Mouse (Mus musculus): ENCODE results near the gene Gp6.
"Not testable (repeated sequence)": the region's sequence is repeated elsewhere in the genome, so short reads cannot be mapped to it uniquely, and the experiment has no call there.

Gene Gp6

DNA sequence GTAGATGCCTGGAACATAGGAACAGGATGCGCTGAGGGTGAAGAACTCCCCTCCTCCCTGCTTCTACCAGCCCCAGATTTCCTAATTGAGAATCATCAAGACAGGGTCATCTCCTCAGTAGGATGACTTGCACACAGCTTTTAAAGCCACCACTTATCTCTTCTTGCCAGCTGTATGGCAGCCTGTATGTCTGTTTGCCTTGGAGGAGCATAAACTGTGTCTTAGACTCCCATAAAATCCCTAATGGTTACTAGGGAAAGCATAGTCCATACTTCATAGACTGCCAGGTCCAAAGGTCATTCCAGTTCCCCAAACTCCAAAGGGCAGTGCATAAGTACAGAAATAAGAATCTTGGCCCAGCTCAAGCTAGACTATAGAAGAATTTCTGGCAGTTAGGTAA is at the start of gene Gp6:
TSS of gene Gp6 (minus strand) at position 15 of the 400 bp plus-strand sequence.
- in situ Hi-C loops (cut with MboI; ENCODE audit: low pct_unique_long_range_greater_than_20kb in 1 of 2, low sequenced_read_pairs in 2 of 2, unreplicated experiment in 1 of 2), result loop anchor here in 1 of 2 experiments (10.0 kb wide), 1 partner anchor 63 kb away; the partner anchor contains the start of gene Ncr1

DNA sequence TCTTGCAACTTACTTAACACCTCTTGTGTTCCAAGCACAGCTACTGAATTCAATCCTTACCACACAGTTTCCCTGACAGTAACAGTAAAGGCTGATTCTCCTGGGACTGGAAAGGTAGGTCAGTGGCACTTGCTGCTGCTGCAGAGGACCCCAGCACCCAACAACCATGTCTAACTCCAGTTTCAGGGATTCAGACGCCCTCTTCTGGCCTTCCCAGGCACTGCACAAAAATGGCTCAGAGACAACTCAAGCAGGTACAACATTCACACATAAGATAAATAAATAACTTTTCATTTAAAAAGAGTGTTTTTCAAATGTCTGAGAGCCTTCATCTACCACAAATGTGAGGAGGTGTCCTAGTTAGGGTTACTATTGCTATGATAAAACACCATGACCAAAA is 49.6 kb upstream of the Gp6 start:
- in situ Hi-C loops (cut with MboI; ENCODE audit: low pct_unique_long_range_greater_than_20kb in 1 of 2, low sequenced_read_pairs in 2 of 2, unreplicated experiment in 1 of 2), result loop anchor here in 1 of 2 experiments (25.0 kb wide), 1 partner anchor 310 kb away; the partner anchor contains the start of gene Leng8

DNA sequence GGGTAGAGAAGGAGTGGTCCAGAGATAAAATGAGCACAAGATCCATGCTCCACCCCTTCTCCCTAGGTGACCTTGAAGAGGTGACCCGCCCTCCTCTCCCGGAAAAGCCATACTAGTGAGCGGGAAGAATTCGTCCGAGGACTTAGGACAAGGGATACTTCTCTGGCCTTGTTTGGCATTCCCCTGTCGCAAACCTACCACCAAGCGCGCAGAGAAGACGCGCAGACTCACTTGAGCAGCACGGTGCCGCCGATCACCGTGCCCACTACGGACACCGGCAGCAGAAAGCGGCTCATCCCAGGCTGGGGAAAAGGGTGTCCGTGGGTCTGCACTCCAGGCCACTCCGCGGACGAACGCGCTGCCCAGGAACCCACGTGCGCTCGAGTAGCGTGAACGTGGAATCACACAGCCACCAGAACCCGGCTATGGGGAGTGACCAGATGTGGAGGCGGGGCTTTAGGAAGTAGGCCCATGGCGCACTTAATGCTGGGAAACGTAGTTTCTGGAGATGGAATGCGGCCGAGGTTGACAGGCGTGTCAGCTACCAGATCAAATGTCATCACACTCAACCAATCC is 47.8 kb upstream of the Gp6 start, which contains the start of gene Rdh13:
TSS of gene Rdh13 (minus strand) at position 434 of the 576 bp plus-strand sequence.
- in situ Hi-C loops (cut with MboI; ENCODE audit: low pct_unique_long_range_greater_than_20kb in 1 of 2, low sequenced_read_pairs in 2 of 2, unreplicated experiment in 1 of 2), result loop anchor here in 1 of 2 experiments (25.0 kb wide), 1 partner anchor 308 kb away; the partner anchor contains the start of gene Leng8

DNA sequence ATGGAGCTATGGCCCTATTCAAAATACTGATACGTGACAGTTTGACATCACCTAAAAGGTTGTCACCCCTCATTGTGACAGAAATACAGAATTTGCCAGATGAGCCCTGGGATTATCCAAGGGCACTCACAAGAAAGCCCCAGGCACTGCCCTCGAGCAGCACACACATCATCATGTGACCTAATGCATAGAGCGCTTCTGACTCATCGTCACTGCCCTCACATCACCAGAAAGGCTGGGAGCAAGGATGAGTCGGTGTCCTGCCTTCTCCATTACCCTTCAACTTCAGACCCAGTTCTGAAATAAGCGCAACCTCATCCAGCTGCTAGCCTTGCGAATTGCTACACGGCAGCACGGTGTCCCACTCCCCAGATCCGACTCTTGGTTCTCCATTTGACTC is 43.0 kb upstream of the Gp6 start:
- in situ Hi-C loops (cut with MboI; ENCODE audit: low pct_unique_long_range_greater_than_20kb in 1 of 2, low sequenced_read_pairs in 2 of 2, unreplicated experiment in 1 of 2), result loop anchor here in 1 of 2 experiments (25.0 kb wide), 1 partner anchor 303 kb away; the partner anchor contains the start of gene Leng8

DNA sequence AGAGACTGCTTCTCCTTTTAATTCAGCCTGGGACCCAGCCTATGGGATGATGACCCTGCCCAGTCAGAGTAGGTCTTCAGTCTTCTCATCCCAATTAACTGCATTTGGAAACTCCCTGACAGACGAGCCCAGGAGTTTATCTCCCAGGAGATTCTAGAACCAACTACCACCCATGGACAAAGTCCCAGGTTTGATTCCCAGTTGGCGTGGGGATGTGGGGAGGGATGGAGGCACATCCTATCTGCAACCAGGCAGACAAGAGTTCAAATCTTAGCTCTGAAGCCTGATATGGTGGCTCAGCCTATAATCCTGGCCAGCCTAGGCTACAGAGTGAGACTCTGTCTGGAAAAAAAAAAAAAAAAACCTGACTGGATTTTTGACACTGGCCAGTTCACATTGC is 40.2 kb upstream of the Gp6 start:
- in situ Hi-C loops (cut with MboI; ENCODE audit: low pct_unique_long_range_greater_than_20kb in 1 of 2, low sequenced_read_pairs in 2 of 2, unreplicated experiment in 1 of 2), result loop anchor here in 1 of 2 experiments (25.0 kb wide), 1 partner anchor 300 kb away; the partner anchor contains the start of gene Leng8

DNA sequence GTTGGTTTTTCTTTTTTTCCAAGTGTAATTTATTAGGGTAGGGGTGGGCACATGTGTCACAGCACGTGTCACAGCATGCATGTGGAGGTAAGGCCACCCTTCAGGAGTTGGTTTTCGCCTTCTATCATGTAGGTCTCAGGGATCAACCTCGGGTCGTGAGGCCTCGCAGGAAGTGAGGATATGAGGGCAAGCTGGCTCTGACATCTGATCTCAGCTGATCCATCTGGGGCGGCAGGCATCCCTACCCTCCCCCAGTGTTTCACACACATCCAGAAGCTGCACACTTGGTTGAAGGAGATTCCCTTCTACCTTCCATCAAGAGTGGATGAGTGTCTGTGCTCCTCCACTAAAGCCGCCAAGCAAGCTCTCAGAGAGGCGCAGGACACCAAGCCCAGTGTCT is 34.5 kb upstream of the Gp6 start:
- in situ Hi-C loops (cut with MboI; ENCODE audit: low pct_unique_long_range_greater_than_20kb in 1 of 2, low sequenced_read_pairs in 2 of 2, unreplicated experiment in 1 of 2), result loop anchor here in 1 of 2 experiments (25.0 kb wide), 1 partner anchor 295 kb away; the partner anchor contains the start of gene Leng8

DNA sequence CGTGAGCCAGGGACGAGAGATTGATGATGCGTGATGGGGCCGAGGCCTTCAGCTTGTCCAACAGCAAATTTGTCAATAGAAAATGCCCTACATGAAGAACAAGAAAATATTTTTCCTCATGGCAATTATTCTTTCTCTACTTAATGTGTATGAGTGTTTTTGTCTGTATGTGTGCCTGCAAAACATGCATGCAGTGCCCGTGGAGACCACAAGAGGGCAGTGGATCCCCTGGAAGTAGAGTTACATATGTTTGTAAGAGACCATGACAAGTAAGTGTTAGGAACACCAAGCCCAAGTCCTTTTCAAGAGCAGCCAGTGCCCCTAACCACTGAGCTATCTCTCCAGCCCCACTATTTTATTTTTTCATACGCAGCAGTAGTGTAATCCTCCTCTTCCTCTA is 34.0 kb upstream of the Gp6 start:
- in situ Hi-C loops (cut with MboI; ENCODE audit: low pct_unique_long_range_greater_than_20kb in 1 of 2, low sequenced_read_pairs in 2 of 2, unreplicated experiment in 1 of 2), result loop anchor here in 1 of 2 experiments (25.0 kb wide), 1 partner anchor 294 kb away; the partner anchor contains the start of gene Leng8

DNA sequence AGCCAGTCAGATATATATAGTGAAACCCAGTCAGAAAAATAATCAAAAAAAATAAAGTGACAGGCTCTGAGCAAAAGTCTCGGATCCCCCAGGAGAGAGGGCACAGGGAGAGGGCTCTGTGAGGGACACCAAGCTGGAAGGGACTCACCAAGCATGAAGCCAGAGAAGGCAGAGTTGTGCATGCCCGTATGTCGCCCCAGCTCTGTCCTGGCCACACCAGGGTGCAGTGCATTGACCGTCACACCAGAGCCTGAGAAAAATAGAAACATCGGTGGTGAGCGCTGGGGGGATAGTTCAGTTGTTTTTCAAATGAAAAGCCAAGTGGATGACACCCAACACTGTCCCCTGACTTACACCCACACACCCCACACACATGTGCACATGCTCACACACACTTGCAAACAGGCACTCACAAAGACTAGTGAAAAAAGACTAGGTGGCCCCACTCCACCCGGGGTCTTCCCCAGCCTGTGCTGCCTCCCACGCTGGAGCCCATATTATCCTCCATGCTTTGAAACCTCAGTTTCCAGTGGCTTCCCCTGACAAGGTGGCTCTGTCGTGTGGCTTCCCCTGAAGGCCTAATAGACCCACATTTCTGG is 32.8 kb upstream of the Gp6 start:
- in situ Hi-C loops (cut with MboI; ENCODE audit: low pct_unique_long_range_greater_than_20kb in 1 of 2, low sequenced_read_pairs in 2 of 2, unreplicated experiment in 1 of 2), result loop anchor here in 1 of 2 experiments (25.0 kb wide), 1 partner anchor 293 kb away; the partner anchor contains the start of gene Leng8

DNA sequence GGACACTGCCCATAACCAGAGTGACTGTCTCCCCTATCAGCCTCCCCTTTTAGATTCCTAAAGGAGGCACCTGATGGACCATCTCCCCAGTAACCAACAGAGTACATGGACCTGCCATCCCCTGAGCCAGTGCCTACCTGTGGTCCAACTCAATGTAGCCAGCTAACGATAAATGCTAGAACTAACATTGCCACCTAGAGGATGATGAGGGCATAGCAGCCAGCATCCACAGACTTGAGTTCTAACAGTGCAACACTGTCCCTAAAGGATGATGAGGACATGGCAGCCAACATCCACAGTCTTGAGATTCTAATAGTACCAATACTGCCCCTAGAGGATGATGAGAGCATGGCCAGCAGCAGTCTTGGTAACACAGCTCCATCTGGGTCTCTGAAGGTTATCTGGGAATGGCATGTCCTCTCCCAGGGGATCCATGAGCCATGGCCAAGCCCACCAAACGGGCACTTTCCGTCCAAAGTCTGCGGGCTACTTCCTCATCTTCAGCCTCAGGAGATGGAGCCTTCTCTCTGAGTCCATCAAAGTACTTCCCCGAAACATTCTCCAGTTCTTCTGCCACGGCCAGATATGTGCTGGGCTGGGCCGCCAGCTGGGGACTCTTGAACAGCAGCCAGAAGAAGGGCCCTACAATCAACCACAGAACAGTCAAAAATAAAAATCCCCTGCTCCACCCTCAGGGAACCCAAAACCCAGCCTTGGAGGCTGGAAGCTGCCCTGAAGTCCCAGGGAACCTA is 29.8 kb upstream of the Gp6 start:
- in situ Hi-C loops (cut with MboI; ENCODE audit: low pct_unique_long_range_greater_than_20kb in 1 of 2, low sequenced_read_pairs in 2 of 2, unreplicated experiment in 1 of 2), result loop anchor here (5.0 to 25.0 kb wide), 2 partner anchors 290 to 300 kb away; partner anchors contain the start of gene Leng8 (in 1 of the 2)

DNA sequence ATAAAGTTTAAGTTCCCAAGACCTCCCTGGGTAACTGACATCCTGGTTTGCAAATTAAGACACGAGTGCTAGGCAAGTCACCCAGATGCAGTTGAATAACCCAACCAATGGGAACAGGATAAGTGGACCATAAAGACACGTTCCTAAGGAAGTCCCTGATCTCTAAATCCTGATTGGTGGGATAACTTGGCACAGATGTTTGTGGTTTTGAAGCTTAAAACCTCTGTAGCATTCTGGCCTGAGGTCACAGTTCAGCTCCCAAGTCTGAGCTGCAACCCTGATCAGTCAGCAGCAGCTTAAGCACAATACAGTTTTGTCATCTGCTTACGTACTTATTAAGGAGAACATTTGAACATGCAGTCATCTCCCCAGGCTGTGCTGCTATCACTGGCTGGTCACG is 22.7 kb upstream of the Gp6 start:
- in situ Hi-C loops (cut with MboI; ENCODE audit: low pct_unique_long_range_greater_than_20kb in 1 of 2, low sequenced_read_pairs in 2 of 2, unreplicated experiment in 1 of 2), result no loop called here

DNA sequence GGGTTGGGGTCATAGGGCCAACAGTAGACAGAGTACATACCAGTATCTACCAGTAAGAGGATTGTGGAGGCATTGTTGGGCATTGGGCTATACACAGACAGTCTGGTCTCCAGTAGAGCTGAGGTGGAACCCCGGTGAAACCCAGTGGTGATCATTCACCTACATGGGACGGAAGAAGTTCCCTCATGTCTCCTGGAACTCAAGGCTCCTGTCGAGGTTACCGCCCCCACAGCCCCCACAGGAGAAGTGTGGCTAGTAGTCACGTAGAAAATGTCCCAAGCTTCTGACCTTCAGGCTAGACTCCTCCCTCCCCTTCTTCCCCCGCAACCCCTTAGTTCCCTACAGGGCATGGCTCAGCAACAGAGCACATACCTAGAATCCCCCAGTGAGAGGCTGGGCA is 22.1 kb upstream of the Gp6 start:
- in situ Hi-C loops (cut with MboI; ENCODE audit: low pct_unique_long_range_greater_than_20kb in 1 of 2, low sequenced_read_pairs in 2 of 2, unreplicated experiment in 1 of 2), result no loop called here

DNA sequence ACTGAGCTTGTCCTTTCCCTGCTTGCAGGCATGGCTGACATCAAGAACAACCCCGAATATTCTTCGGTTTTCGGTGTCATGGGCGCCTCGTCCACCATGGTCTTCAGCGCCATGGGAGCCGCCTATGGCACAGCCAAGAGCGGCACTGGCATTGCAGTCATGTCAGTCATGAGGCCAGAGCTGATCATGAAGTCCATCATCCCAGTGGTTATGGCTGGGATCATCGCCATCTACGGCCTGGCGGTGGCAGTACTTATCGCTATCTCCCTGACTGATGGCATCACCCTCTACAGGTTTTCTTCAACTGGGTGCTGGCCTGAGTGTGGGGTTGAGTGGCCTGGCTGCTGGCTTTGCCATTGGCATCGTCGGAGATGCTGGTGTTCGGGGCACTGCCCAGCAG is 14.9 kb upstream of the Gp6 start:
- in situ Hi-C loops (cut with MboI; ENCODE audit: low pct_unique_long_range_greater_than_20kb in 1 of 2, low sequenced_read_pairs in 2 of 2, unreplicated experiment in 1 of 2), result not testable (repeated sequence)

DNA sequence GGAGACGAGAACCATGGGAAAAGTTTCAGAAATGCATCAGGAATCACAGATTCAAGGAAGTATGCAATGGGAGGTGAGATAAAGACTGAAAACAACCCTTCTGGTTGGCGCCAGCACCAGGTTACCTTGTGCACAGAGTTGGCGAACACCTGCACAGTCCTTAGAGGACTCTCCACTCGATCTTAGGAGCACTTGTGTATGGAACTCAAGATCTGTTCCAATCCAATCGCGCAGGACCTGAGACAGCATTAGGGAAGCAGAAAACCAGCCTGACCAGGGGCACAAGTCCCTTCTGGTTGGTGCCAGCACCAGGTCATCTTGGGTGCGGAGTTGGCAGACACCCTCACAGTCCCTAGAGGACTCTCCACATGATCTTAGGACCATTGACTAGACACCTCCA is 24.0 kb downstream of the Gp6 start:
- in situ Hi-C loops (cut with MboI; ENCODE audit: low pct_unique_long_range_greater_than_20kb in 1 of 2, low sequenced_read_pairs in 2 of 2, unreplicated experiment in 1 of 2), result no loop called here

DNA sequence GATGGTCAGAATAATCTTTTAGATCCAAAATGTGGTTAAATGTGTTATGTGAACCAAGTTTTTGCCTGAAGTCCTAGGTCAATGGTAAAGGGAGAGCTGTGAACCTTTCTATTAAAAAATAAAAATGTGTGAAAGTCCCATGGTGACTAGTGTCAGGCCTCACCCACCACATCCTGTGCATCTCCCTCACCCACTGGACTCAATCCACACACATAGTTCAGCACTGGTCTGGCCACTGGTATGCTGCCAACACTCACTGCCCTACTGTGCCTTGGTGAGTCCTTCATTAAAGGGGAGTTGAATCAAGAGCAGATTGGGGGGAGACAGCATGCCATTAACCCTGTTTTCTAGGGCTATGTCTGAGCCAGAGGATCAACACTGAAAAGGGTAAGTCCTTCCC is 60.0 kb downstream of the Gp6 start, which contains the start of gene Ncr1:
TSS of gene Ncr1 (plus strand) at position 216 of the 400 bp plus-strand sequence.
- in situ Hi-C loops (cut with MboI; ENCODE audit: low pct_unique_long_range_greater_than_20kb in 1 of 2, low sequenced_read_pairs in 2 of 2, unreplicated experiment in 1 of 2), result loop anchor here in 1 of 2 experiments (10.0 kb wide), 1 partner anchor 57 kb away; the partner anchor contains the start of gene Gp6

DNA sequence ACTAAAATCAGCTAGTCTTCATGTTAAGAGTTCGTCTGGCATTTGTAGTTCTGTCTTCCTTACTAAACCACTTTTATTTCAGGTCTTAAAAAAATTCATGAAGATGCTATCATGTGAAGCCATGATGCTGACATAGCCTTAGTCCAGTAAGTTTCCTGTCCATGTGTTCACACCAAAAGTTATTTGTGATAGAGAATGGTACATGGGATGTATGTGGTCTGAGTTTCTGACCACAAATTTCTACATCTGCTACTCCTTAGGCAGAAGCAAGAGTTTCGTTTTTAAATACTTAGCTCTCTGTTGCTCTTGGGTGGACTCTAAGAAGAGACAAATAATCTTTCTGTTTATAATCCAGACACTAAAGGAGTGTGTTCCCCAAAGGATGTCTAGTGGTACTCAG is 74.2 kb downstream of the Gp6 start:
- in situ Hi-C loops (cut with MboI; ENCODE audit: low pct_unique_long_range_greater_than_20kb in 1 of 2, low sequenced_read_pairs in 2 of 2, unreplicated experiment in 1 of 2), result no loop called here
